Mouse (Mus musculus): ENCODE measurements at regions not wholly inside any gene's neighbourhood (a gene's known extent, or its start where the extent isn't known, plus 50 kb on each side); places are given as distances from the start of the nearest gene placed in this dataset.

DNA sequence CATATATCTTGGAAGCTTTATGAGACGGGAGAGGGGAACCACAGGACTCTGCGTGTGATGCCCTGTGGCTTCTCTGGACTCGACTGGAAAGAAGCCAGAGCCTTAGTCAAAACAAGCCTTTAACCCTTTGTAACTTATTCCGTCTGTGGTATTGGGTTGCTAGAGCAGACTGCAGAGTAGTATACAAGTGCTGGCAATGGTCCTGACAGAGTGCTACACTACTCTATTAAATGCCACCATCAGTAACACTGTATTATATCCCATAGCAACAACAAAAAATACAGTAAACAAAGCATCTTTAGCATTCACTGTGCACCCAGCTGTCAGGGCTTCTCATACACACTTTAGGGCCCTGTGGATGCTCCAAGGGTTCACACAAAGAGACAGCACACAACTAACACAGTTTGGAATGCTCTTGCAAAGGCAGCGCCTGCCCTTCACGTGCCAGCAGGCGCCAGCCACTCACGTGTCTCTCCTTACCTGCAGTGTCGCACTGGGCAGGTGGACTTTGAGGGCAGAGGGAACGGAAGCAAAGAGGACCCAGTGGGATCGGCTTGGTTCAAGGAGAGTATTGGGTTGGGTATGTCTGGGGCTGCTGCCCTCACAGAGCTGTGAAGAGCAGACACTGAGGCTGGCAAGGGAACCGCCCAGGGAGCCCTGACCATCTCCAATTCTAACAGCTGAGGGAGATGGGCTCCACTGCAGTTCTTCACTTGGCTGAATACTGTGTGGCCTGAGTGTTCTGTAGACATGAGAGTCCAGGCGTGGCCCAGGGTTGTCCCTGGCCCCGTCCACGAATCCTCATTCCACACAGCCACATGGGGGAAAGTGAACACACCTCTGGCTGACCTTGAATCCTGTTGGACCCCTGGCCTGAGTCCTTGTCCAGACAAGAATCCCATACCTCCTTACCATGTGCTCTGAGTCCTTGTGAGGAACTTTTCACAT, 130.3 kb upstream of the Zdhhc25 start:
- TF ChIP-seq CTCF (IDR thresholded peaks at IDR 0.05; ENCODE audit: extremely low read depth, insufficient read depth, insufficient read length, insufficient replicate concordance) (no peak), POLR2A (IDR thresholded peaks at IDR 0.05; ENCODE audit: low read depth, low read length) (no peak)

All from spleen, adult 2 months (tissue).